Mouse (Mus musculus): ENCODE measurements around the gene Tceal9. TPM values are rescaled to one million over a fixed set of nuclear protein-coding genes. Genes with fewer than 3 reads are reported as not detected.

Tceal9 gene
- polyA plus RNA-seq, 1 experiment from 2014 or later: 477 TPM

DNA sequence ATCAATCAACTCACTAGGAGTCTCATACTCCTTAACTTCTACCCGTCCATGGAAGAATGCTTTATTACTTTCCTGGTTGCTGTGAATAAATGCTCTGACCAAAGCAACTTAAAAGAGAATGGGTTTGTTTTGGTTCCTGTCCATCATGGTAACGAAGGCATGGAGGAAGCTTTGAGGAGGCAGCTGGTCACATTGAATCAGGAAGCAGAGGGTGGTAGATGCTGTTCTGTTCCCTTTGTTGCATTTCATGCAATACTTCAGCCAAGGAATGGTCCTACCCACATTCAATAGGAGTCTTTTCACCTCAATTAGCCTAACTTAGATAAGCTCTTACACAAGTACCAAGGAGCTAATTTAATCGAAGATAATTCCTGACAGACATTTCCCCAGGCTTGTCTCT, 30.5 kb downstream of the Tceal9 start:
- H3K27ac ChIP-seq: no peak overlapping the region
- no peak overlapping the region for H3K4me3 ChIP-seq (replicated peaks)
- H3K4me1 ChIP-seq: peaks cover 7% of the 10 kb centered on the region; the same call in 1 of the 2 replicates
- WGBS: 46% methylated on average over 3 of the region's 3 CpGs
- peaks cover 20% of the 10 kb centered on the region for H3K27me3 ChIP-seq
- H3K9me3 ChIP-seq (replicated peaks): no peaks in the 10 kb centered on the region
- no peak overlapping the region for H3K4me2 ChIP-seq
- peaks cover 5% of the 10 kb centered on the region; the same call in 1 of the 2 replicates for H3K36me3 ChIP-seq
- no peak overlapping the region for H3K9ac ChIP-seq
- no peak for ATAC-seq (replicated peaks; ENCODE audit: low FRiP score)

DNA sequence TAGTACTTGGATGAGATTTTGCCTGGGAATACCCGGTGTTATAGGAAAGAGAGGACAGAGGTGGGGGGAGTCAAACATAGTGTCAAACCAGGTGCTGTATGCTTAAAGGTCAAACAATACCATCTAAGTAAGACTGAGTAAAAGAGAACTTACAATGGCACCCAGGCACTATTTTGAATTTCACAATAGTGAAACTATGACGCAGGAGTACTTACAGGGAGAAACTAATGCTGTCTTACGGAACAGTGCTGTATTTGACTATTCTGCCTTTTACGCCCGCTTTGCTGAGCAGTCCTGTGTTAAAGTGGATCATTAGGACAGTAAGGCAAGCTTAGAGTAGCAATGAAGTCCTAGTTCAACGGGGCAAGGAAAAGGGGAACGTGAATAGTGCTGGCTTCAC, 32.7 kb downstream of the Tceal9 start:
- Histone ChIP-seq H3K27me3 (peaks cover 20% of the 10 kb centered on the region), H3K27ac (no peak overlapping the region), H3K9me3 (replicated peaks) (no peaks in the 10 kb centered on the region), H3K4me2 (no peak overlapping the region), H3K9ac (no peak overlapping the region), H3K4me3 (replicated peaks) (no peak overlapping the region), H3K4me1 (0 out of 2 replicates have a peak, but pooled peaks cover 3% of the 10 kb centered on the region), H3K36me3 (no peaks in the 10 kb centered on the region)
- ATAC-seq (replicated peaks; ENCODE audit: low FRiP score): no peak
- WGBS: 86% methylated on average over 7 of the region's 7 CpGs

DNA sequence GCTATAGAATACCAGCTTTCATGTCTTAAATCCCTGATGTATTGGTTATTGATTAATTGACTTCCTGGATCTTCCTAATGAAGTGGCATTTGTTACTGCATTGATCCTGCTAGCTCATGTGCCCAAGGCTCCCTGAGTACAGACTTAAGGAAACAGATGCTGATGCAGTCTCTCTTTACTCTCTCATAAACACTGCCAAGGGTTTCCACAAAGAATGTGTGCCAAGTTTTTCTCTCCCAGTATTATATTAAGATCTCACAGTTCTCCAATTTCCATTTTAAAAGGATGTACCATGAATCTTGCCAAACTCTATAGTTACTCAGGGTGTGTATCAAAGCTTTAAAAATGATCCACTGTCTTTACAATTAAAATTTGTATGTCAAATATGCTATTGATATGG, 33.5 kb downstream of the Tceal9 start:
- Histone ChIP-seq H3K36me3 (no peaks in the 10 kb centered on the region), H3K9ac (no peak overlapping the region), H3K27me3 (peaks cover 20% of the 10 kb centered on the region), H3K4me2 (no peak overlapping the region), H3K9me3 (replicated peaks) (no peaks in the 10 kb centered on the region), H3K4me1 (0 out of 2 replicates have a peak, but pooled peaks cover 3% of the 10 kb centered on the region), H3K4me3 (replicated peaks) (no peak overlapping the region), H3K27ac (no peak overlapping the region)
- ATAC-seq (replicated peaks; ENCODE audit: low FRiP score): no peak

DNA sequence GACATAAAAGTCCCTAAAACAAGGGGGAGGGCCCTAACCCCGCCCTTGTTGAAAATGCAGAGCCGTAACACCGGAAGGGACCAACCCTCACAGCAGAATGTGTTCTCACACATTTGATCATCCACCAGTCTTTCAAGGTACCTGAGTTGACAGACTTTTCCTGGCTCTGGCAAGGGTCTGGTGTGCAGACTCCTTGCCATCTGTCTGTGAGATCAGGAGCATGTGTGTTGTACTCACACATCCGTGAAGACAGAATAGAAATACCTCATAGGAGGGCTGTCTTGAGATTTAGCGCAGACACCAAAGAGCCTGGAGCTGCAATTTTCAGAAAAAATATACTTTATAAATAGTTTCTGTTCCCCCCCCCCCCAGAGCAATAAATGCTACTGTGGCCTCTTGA, 34.5 kb downstream of the Tceal9 start:
- H3K4me2 ChIP-seq: no peak overlapping the region
- peaks cover 20% of the 10 kb centered on the region for H3K27me3 ChIP-seq
- no peaks in the 10 kb centered on the region for H3K36me3 ChIP-seq
- no peaks in the 10 kb centered on the region for H3K9me3 ChIP-seq (replicated peaks)
- 0 out of 2 replicates have a peak, but pooled peaks cover 2% of the 10 kb centered on the region for H3K4me1 ChIP-seq
- no peak for ATAC-seq (replicated peaks; ENCODE audit: low FRiP score)
- H3K27ac ChIP-seq: no peak overlapping the region
- WGBS: 87% methylated on average over 5 of the region's 5 CpGs
- H3K4me3 ChIP-seq (replicated peaks): no peak overlapping the region
- H3K9ac ChIP-seq: no peak overlapping the region

DNA sequence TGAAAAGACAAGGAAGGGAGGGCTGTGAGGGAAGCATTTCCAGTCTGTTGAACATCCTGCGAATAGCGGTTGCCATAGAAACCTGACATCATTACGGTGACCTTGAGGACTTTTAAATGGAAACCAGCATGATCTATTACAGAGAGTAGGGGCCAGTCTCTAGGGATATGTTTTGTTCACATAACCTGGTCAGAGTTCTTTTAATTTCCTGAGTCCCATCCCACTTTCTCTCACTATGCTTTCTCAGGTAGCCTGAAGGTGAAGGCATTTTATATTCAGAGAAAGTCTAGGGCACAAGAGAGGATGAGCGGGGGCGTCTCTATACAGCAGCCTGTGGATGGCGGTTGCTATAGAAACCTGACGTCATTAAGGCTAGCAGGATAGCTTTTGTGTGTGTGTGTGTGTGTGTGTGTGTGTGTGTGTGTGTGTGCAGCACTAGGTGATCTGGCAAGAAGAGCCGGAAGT, 46.0 kb downstream of the Tceal9 start:
- Histone ChIP-seq H3K27ac (no peak overlapping the region), H3K9ac (no peak overlapping the region), H3K4me3 (replicated peaks) (no peak overlapping the region), H3K9me3 (replicated peaks) (no peaks in the 10 kb centered on the region), H3K27me3 (no peaks in the 10 kb centered on the region; the same call in 1 of the 2 replicates), H3K4me2 (peak overlapping the region; percentile 25; the same call in 1 of the 2 replicates), H3K4me1 (0 out of 2 replicates have a peak, but pooled peaks cover 4% of the 10 kb centered on the region), H3K36me3 (no peaks in the 10 kb centered on the region)
- WGBS: 22% methylated on average over 7 of the region's 8 CpGs
- peak; percentile 56; the same call in 1 of the 2 replicates for ATAC-seq (replicated peaks; ENCODE audit: low FRiP score)

Other genes with a start within 250 kb of the Tceal9 start
- 35.3 and 37.4 TPM in 2 replicates for gene Arxes1, start 211.7 kb upstream of the Tceal9 start, polyA plus RNA-seq (2015; fragmentation: Nextera tagmentation; extraction: Ambion mirVana)
- 83.0 and 87.4 TPM in 2 replicates for gene Bex2, start 176.8 kb upstream of the Tceal9 start, polyA plus RNA-seq (2015; fragmentation: Nextera tagmentation; extraction: Ambion mirVana)
- gene Nxf3, start 159.8 kb upstream of the Tceal9 start, polyA plus RNA-seq (2015; fragmentation: Nextera tagmentation; extraction: Ambion mirVana): not detected in 2 replicates
- 62.7 and 66.2 TPM in 2 replicates for gene Bex4, start 106.1 kb upstream of the Tceal9 start, polyA plus RNA-seq (2015; fragmentation: Nextera tagmentation; extraction: Ambion mirVana)
- 172 and 177 TPM in 2 replicates for gene Tceal8, start 72.7 kb upstream of the Tceal9 start, polyA plus RNA-seq (2015; fragmentation: Nextera tagmentation; extraction: Ambion mirVana)
- 3.4 and 3.7 TPM in 2 replicates for gene Tceal5, start 41.2 kb upstream of the Tceal9 start, polyA plus RNA-seq (2015; fragmentation: Nextera tagmentation; extraction: Ambion mirVana)
- gene Tceal7, start 30.3 kb upstream of the Tceal9 start, polyA plus RNA-seq (2015; fragmentation: Nextera tagmentation; extraction: Ambion mirVana): 10.7 and 23.2 TPM in 2 replicates
- 75.9 and 81.6 TPM in 2 replicates for gene Bex1, start 29.6 kb upstream of the Tceal9 start, polyA plus RNA-seq (2015; fragmentation: Nextera tagmentation; extraction: Ambion mirVana)
- gene Bex3, start 25.2 kb downstream of the Tceal9 start, polyA plus RNA-seq (2015; fragmentation: Nextera tagmentation; extraction: Ambion mirVana): 442 and 450 TPM in 2 replicates